Mouse (Mus musculus) E14TG2a.4 (cell line): Measurements from ENCODE around the gene Ifrd1.
A peak's percentile ranks its signal among the peaks of the same experiment; 100 is the strongest.

Source experiments
- CTCF ChIP-seq: conservative IDR thresholded peaks from 2 replicates; pipeline ENCODE4 v1.5.1; 2014; ENCODE audit warnings: low read length
- NANOG ChIP-seq: IDR thresholded peaks from 2 replicates; pipeline ENCODE4 v1.6.1; 2014; ENCODE audit warnings: borderline replicate concordance, low read length, mixed read lengths

- peak; percentile 97 for TF ChIP-seq CTCF
- no peak for TF ChIP-seq NANOG
Measured at GRCm38 (mm10) chr12:40199795-40200402, 48.4 kb downstream of the Ifrd1 start.
